Mouse (Mus musculus) CD4-positive helper T cell, adult 2 months (primary cell): ENCODE measurements around the gene Steap3.

ENCODE experiments used
- DNase-seq: peaks from one replicate; pipeline ENCODE4 v3.0.0-alpha.2; 2012; ENCODE audit warnings: low read depth, missing footprints, low spot score

The Steap3 gene

GRCm38 (mm10) chr1:120154232-120154631, 118.3 kb downstream of the Steap3 start:
- peak; percentile 30 for DNase-seq

- DNase-seq, result no peak
These were observed 125.5 kb downstream of the Steap3 start for GRCm38 (mm10) chr1:120146994-120147393.

DNA sequence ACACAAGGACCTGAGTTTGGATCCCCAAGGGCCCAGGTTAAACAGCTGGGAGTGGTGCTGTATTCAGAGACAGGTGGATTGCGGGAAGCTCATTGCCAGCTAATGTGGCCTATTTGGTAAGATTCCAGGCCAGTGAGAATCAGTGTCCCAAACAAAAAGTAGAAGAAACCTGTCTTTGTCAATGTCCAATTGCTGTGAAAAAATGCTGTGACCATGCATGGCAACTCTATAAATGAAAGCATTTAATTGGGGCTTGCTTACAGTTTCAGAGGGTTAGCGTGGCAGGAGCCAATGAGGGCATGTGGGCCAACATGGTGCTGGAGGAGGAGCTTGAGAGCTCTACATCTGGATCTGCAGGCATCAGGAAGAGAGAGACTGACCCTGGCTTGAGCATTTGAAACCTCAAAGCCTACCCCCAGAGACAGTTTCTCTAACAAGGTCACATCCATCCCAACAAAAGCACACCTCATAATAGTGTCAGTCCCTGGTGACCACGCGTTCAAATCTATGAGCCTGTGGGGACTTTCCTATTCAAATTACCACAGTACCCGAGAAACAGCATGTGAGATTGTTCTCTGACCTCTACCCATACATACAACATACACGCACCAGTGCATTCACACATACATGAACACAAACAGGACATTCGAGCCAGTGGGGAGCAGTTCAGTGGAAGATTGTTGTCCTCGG, 126.8 kb downstream of the Steap3 start:
- no peak for DNase-seq

DNA sequence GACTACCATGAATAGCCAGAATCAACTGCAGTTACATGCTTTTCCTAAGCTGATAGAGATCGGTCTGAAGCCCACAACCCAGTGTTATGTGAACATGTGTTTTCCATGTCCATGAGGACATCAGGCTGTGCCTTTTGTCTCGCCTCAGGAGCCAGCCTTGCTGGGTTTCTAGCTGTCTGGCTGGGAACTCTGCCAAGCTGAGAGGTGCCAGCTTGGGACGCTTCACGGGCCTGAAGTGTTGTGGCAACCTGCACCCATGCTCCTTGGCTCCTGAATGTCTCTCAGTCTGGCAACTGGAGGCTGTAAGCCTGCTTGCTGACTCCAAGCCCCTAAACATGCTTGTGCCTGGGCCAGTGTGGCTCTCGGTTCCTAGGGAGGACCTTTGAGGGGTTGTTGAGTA, 130.0 kb downstream of the Steap3 start:
- DNase-seq, result no peak
